Mouse (Mus musculus) forebrain, embryonic 11.5 days (tissue): ENCODE measurements around the gene Myl3. TPM values are rescaled to one million over a fixed set of nuclear protein-coding genes. Genes with fewer than 3 reads are reported as not detected.

Experiments
- ATAC-seq: fragments of 200-750 bp; cut with Nextera tagmentation; replicated peaks from 2 replicates; pipeline ENCODE4 v1.8.0; 2017; ENCODE audit warnings: moderate TSS enrichment; ENCODE audit not compliant: low FRiP score
- DNase-seq: peaks from one replicate; pipeline ENCODE4 v3.0.0-alpha.2; 2017; ENCODE audit warnings: low spot score
- H3K27ac ChIP-seq: fragments of 300-500 bp; sonication (generic); 2 replicates; pipeline ENCODE4 v1.5.1; 2014; ENCODE audit warnings: low read depth, low read length
- H3K27me3 ChIP-seq: fragments of 300-500 bp; sonication (generic); 2 replicates; pipeline ENCODE4 v1.6.1; 2014; ENCODE audit warnings: mild to moderate bottlenecking, low read length, mixed read lengths; ENCODE audit not compliant: control insufficient read depth, insufficient read depth
- H3K36me3 ChIP-seq: fragments of 300-500 bp; sonication (generic); 2 replicates; pipeline ENCODE4 v1.6.1; 2014; ENCODE audit warnings: mild to moderate bottlenecking, low read length, moderate library complexity, mixed read lengths; ENCODE audit not compliant: control insufficient read depth, insufficient read depth
- H3K4me1 ChIP-seq: fragments of 300-500 bp; sonication (generic); replicated peaks from 2 replicates; pipeline ENCODE4 v1.6.1; 2014; ENCODE audit warnings: low read length, mixed read lengths; ENCODE audit not compliant: control insufficient read depth, insufficient read depth
- H3K4me2 ChIP-seq: fragments of 300-500 bp; sonication (generic); 2 replicates; pipeline ENCODE4 v1.6.1; 2014; ENCODE audit warnings: low read depth, mild to moderate bottlenecking, low read length, moderate library complexity, mixed read lengths; ENCODE audit not compliant: severe bottlenecking
- H3K4me3 ChIP-seq: fragments of 300-500 bp; sonication (generic); 2 replicates; pipeline ENCODE4 v1.5.1; 2014; ENCODE audit warnings: low read depth, low read length
- H3K9ac ChIP-seq: fragments of 300-500 bp; sonication (generic); 2 replicates; pipeline ENCODE4 v1.6.1; 2014; ENCODE audit warnings: low read length
- H3K9me3 ChIP-seq: fragments of 300-500 bp; sonication (generic); 2 replicates; pipeline ENCODE4 v1.6.1; 2016; ENCODE audit warnings: low read length, mixed read lengths; ENCODE audit not compliant: control insufficient read depth
- WGBS: fragments of 180-500 bp; shearing (Covaris S2); extraction: QIAGEN DNeasy Blood & Tissue Kit; methylation state at CpG from one replicate; pipeline ENCODE4 v1.1.7; 2014; 5-methylcytosine and 5-hydroxymethylcytosine counted together
- polyA plus RNA-seq: library from polyadenylated mRNA; unstranded; fragments of >200 nt; fragmentation: Nextera tagmentation; extraction: Ambion mirVana; gene quantifications from 2 replicates; pipeline ENCODE4 v1.2.1, GENCODE M21; 2014

The Myl3 gene
- 0.92 TPM in 1 of 2 replicates, not detected in the other for polyA plus RNA-seq

DNA sequence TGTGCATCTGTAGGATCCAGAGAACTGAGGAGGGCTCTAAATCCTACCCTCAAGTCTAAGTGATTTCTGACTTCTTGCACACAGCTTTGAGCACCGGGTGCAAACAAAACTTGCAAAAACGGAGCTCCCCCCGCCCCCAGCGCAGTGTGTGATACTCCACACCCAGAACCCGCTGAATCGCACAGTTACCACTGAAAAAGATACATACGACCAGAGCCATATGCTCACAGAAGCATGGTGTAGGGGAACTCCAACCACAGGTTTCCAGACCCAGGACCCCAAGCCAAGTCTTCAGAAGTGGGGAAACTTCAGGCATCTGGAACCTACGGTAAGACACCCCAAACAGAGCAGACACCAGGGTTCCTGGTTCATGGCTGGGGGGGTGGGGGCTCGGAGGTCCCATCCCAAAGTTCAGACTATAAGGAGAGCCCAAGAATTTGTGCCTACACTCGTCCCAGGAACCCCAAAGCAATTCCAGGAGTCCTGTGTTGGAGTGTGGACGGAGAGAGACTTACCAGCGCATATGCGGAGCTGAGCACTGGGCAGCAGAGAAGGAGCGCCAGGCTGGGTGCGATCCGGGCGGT is at the start of gene Myl3:
TSS of gene Myl3 (plus strand) at position 151 of the 584 bp plus-strand sequence.
- Histone ChIP-seq H3K9ac (peak within 1 kb of the TSS; percentile 73), H3K27ac (0 out of 2 replicates have a peak within 1 kb of the TSS, but pooled peaks have one; percentile 25), H3K4me1 (peaks cover 7% of the 10 kb centered on the region; the same call in 1 of the 2 replicates), H3K4me3 (peak within 1 kb of the TSS; percentile 59), H3K9me3 (no peaks in the 10 kb centered on the region), H3K4me2 (peak within 1 kb of the TSS; percentile 99), H3K36me3 (no peaks in the 10 kb centered on the region), H3K27me3 (peaks cover 34% of the 10 kb centered on the region)
- WGBS, result under 1% methylated on average over 17 of the region's 17 CpGs
- ATAC-seq (no peak), DNase-seq (no peak)

DNA sequence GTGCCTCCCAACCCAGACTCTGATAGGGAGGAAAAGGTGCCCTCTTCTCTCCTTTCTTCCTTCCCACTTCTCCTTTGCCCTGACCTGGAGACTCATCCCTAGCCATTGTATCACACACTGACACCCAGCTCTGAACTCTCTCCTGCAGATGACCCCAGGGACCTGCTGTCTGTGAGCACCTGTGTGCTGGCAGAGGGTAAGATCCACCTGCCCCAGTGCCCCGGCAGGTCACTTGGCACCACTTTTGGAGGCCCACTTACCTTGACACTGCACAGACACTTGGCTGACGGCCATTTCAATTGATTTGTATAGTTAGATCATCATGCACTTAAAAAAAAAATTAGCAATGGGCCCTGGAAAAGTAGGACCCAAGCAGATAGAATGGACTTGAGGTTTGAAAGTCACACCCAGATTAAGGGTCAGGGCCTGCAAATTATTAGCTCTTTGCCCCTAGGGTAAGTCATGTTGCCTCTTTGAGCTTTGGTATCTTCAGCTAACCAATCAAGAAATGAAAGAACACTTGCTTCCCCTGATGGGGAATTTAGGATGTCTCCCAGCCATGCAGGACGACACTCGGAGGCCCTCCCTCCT is 46.4 kb upstream of the Myl3 start:
- Histone ChIP-seq H3K36me3 (no peaks in the 10 kb centered on the region), H3K4me3 (no peak overlapping the region), H3K4me2 (no peak overlapping the region), H3K9ac (no peak overlapping the region), H3K9me3 (no peaks in the 10 kb centered on the region), H3K27me3 (no peaks in the 10 kb centered on the region), H3K4me1 (no peaks in the 10 kb centered on the region), H3K27ac (no peak overlapping the region)
- DNase-seq (no peak), ATAC-seq (no peak)
- 88% methylated on average over 4 of the region's 4 CpGs for WGBS

DNA sequence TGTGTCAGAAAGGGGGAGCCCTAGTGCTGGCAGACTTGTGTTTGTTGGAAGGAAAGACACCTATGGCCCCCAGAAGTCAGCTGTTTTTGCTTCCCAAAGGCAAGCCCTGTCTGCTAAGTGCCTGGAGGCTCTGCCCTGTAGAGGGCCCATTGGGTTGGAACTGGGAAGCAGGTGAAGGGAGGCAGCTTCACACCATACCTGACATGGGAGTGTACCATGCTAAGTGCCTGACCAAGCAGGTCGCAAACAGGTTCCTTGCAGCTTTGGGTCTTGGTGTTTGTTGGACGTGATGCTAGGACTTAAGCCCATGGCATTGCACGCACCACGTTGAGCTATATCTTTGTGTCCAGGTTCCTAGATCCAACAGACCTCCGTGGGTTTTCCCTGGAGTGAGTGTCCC is 45.2 kb upstream of the Myl3 start:
- no peak for ATAC-seq

DNA sequence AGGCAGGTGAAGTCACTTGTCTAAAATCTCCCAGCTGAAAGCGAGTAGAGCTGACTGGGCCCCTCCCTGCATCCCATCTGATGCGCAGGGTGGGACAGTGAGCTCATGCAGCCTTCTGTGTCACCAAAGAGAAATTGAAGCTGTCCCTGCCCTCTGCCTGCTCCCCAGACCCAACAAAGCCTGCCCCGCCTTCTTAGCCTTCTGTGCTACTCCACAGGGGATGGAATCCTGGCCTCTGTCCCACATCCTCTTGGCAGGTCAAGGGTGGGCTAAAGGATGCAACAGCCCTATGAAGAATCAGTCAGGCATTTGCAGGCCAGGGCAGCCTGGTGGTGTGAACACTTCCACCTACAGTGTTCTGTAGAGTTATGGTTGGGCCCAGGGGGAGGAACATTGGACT is 44.2 kb upstream of the Myl3 start:
- no peak overlapping the region for H3K4me3 ChIP-seq
- ATAC-seq (no peak), DNase-seq (no peak)
- no peaks in the 10 kb centered on the region for H3K4me1 ChIP-seq
- no peaks in the 10 kb centered on the region for H3K36me3 ChIP-seq
- no peaks in the 10 kb centered on the region for H3K27me3 ChIP-seq
- no peak overlapping the region for H3K27ac ChIP-seq
- H3K9ac ChIP-seq, result no peak overlapping the region
- no peak overlapping the region for H3K4me2 ChIP-seq
- no peaks in the 10 kb centered on the region for H3K9me3 ChIP-seq
- 86% methylated on average over 3 of the region's 3 CpGs for WGBS

More for the DNA sequence above, 45.2 kb upstream of the Myl3 start:
- Histone ChIP-seq H3K36me3 (no peaks in the 10 kb centered on the region), H3K9me3 (no peaks in the 10 kb centered on the region), H3K9ac (no peak overlapping the region), H3K4me3 (no peak overlapping the region), H3K27ac (no peak overlapping the region), H3K4me2 (no peak overlapping the region), H3K4me1 (no peaks in the 10 kb centered on the region), H3K27me3 (no peaks in the 10 kb centered on the region)
- no peak for DNase-seq
- 89% methylated on average over 5 of the region's 5 CpGs for WGBS

DNA sequence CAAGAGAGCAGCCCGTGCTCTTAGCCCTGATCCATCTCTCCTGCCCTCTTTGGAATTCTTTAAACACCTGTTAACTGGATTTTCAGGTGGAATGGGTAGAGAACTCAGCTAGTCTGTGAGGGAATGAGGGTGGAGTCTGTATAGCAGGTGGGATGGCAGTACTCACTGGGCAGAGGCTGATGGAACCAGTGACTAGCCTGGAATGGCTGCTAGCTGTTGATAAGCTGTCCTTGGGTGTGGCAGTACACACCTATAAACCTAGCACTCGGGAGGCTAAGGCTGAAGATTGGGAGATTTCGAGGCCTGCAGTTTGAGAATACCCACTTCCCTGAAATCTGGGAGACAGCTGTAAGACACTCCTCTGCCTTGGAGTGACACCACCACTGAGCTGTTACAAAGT is 42.1 kb upstream of the Myl3 start:
- H3K27ac ChIP-seq, result no peak overlapping the region
- DNase-seq, result no peak
- no peaks in the 10 kb centered on the region for H3K9me3 ChIP-seq
- H3K4me1 ChIP-seq, result no peaks in the 10 kb centered on the region
- 87% methylated on average over 3 of the region's 3 CpGs for WGBS
- no peaks in the 10 kb centered on the region for H3K27me3 ChIP-seq
- no peaks in the 10 kb centered on the region for H3K36me3 ChIP-seq
- H3K4me2 ChIP-seq, result no peak overlapping the region
- no peak overlapping the region for H3K9ac ChIP-seq
- no peak overlapping the region for H3K4me3 ChIP-seq
- ATAC-seq, result no peak

DNA sequence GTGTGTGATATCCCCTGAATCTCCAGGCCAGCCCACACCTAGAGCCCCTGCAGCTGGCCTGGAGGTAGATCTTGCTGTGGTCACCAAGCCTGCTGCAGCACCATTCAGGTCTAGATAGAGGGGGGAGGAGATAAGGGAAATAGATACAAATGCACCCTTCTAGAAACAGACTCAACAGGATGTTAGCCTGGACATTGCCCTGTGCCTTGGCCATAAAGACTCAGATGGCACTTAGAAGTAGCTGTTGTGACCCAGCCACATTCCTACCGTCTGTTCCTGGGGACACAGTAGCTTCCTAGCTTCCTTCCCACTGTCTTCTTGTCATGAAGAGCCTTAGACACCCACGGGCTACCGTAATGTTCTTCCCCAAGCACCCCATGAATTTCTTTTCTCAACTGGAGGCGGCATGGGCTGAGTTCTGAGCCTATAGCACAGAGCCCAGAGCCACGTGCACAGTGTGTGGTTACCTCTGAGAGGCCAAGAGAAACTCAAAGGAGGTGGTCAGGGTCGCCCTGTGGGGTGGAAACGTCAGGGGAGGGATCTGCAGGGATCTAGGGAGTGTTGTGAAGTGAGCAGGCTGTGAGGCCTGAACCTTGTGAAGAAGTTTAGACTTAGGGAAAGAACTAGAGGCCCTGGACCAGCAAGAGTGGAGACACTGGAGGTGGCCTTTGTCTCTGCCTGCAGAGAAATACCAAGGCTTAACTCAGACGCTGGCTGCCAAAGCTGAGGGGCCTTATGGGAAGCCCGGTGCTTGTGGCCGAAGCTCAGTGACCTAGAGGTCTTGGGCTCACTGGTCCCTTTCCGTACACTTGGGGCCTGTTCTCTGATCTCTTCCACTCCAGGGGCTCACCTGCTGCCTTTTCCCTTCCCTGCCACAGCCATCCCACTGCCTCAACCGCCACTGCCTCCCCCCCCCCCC is 40.3 kb upstream of the Myl3 start:
- Histone ChIP-seq H3K9ac (no peak overlapping the region), H3K4me2 (no peak overlapping the region), H3K36me3 (no peaks in the 10 kb centered on the region), H3K27ac (no peak overlapping the region), H3K9me3 (no peaks in the 10 kb centered on the region), H3K4me3 (no peak overlapping the region), H3K27me3 (no peaks in the 10 kb centered on the region), H3K4me1 (no peaks in the 10 kb centered on the region)
- no peak for DNase-seq
- WGBS, result 77% methylated on average over 11 of the region's 12 CpGs
- no peak for ATAC-seq

DNA sequence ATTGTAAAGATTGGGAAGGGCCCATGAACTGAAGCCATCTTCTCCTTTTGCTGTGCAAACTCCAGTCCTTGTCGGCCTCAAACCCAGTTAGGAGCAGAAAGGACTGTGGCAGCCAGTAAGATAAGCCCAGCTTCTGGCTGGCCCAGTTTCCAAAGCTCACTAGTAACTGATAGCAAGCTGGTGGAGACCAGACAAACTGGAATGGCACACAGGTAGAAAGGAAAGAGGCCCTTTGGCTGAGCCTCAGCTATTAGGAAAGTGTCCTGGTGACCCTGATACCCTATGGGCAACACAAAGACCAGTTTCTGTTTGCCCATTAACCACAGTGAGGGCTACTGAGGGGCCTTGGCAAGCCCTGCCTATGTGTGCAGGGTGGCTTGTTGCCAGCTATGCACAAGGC is 38.8 kb upstream of the Myl3 start:
- no peaks in the 10 kb centered on the region for H3K4me1 ChIP-seq
- H3K27me3 ChIP-seq, result no peaks in the 10 kb centered on the region
- H3K27ac ChIP-seq, result no peak overlapping the region
- ATAC-seq, result no peak
- H3K4me3 ChIP-seq, result no peak overlapping the region
- 88% methylated on average over 1 of the region's 1 CpGs for WGBS
- DNase-seq, result no peak
- H3K9ac ChIP-seq, result no peak overlapping the region
- no peaks in the 10 kb centered on the region for H3K36me3 ChIP-seq
- H3K9me3 ChIP-seq, result no peaks in the 10 kb centered on the region
- no peak overlapping the region for H3K4me2 ChIP-seq

DNA sequence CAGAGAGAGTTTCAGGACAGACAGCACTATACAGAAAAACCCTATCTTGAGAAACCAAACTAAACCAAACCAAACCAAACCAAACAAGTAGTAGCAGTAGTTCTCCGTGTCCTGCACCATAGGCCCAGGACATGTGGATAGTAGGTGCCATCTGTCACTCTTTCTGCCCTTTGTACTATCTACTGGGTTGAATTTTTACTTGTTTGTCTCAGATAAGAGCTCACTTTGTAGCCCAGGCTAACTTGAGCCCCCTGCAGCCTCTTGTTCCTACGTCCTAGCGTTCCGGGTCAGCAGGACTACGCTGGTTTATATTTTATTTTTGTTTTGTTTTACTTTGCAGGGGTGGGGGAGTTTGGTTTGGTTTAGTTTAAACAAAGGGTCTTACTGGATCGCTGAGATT is 37.7 kb upstream of the Myl3 start:
- H3K36me3 ChIP-seq, result no peaks in the 10 kb centered on the region
- no peak for ATAC-seq
- H3K4me2 ChIP-seq, result no peak overlapping the region
- H3K4me3 ChIP-seq, result no peak overlapping the region
- H3K9me3 ChIP-seq, result no peaks in the 10 kb centered on the region
- WGBS, result 91% methylated on average over 6 of the region's 6 CpGs
- H3K4me1 ChIP-seq, result no peaks in the 10 kb centered on the region
- no peak overlapping the region for H3K27ac ChIP-seq
- DNase-seq, result no peak
- no peaks in the 10 kb centered on the region for H3K27me3 ChIP-seq
- no peak overlapping the region for H3K9ac ChIP-seq
